ENCODE assay signal across 12 mouse cellular contexts in genomic region chr4:149999510-149999900, GRCm38 (mm10). TPM values are rescaled to one million over a fixed set of nuclear protein-coding genes. Genes with fewer than 3 reads are reported as not detected.
DNase-seq lines count a peak whose midpoint lies in the region; ATAC-seq and TF ChIP-seq lines count a peak whose summit lies in the region.
"Had no signal": no experiment of that assay in that cellular context is flagged by ENCODE, and none has a peak within 500 bp of the region (broad histone marks: within the 10 kb centered on the region; RNA-seq: fewer than 3 reads in every experiment).

No protein-coding gene starts in this region.

- WGBS in heart, embryonic 10.5 days: 75% methylated on average over 9 of the region's 9 CpGs
- 71% methylated on average over 9 of the region's 9 CpGs for WGBS in heart, embryonic 12.5 days
- WGBS in liver, embryonic 16.5 days (ENCODE audit: insufficient replicate concordance): 64% methylated on average over 9 of the region's 9 CpGs
- 71% methylated on average over 9 of the region's 9 CpGs for WGBS in liver, postnatal 0 days (ENCODE audit: insufficient replicate concordance)
- WGBS in midbrain, embryonic 13.5 days: 59% methylated on average over 9 of the region's 9 CpGs

- H3K36me3 ChIP-seq in heart, embryonic 10.5 days: peaks cover 4% of the 10 kb centered on the region; the same call in 1 of the 2 replicates
- no peaks in the 10 kb centered on the region for H3K36me3 ChIP-seq in heart, embryonic 12.5 days
- no peaks in the 10 kb centered on the region for H3K36me3 ChIP-seq in liver, embryonic 16.5 days (ENCODE audit: control insufficient read depth, insufficient read depth)
- peaks cover 21% of the 10 kb centered on the region for H3K36me3 ChIP-seq in liver, postnatal 0 days (replicated peaks; ENCODE audit: insufficient read depth, low read length)
- no peaks in the 10 kb centered on the region for H3K36me3 ChIP-seq in midbrain, embryonic 13.5 days
- H3K36me3 ChIP-seq: heart, embryonic 13.5 days; neural tube, embryonic 15.5 days had no signal

- TF ChIP-seq EP300 in liver, postnatal 0 days (IDR thresholded peaks at IDR 0.05; ENCODE audit: low read depth): no peak

- no peak overlapping the region for H3K9ac ChIP-seq in heart, embryonic 12.5 days
- H3K9ac ChIP-seq in liver, embryonic 16.5 days (ENCODE audit: low read depth, low read length): no peak overlapping the region
- peak overlapping the region; percentile 46; the same call in 1 of the 2 replicates for H3K9ac ChIP-seq in liver, postnatal 0 days (replicated peaks)
- H3K9ac ChIP-seq in midbrain, embryonic 13.5 days (replicated peaks): no peak overlapping the region
- H3K9ac ChIP-seq: heart, embryonic 13.5 days; liver, embryonic 14.5 days; neural tube, embryonic 15.5 days had no signal

- TF ChIP-seq CTCF in liver, postnatal 0 days (IDR thresholded peaks at IDR 0.05; ENCODE audit: low read depth): no peak

- no peak overlapping the region for H3K4me2 ChIP-seq in heart, embryonic 12.5 days
- H3K4me2 ChIP-seq in liver, embryonic 16.5 days (ENCODE audit: low read depth, low read length): no peak overlapping the region
- peak overlapping the region; percentile 73 for H3K4me2 ChIP-seq in liver, postnatal 0 days (ENCODE audit: low read depth, low read length)
- H3K4me2 ChIP-seq in midbrain, embryonic 13.5 days (replicated peaks): no peak overlapping the region
- H3K4me2 ChIP-seq: heart, embryonic 13.5 days; neural tube, embryonic 15.5 days had no signal

- no peak for ATAC-seq in heart, embryonic 12.5 days (ENCODE audit: insufficient number of reproducible peaks, low FRiP score)
- ATAC-seq in liver, embryonic 16.5 days (ENCODE audit: low read depth): no peak
- ATAC-seq in liver, postnatal 0 days: no peak; the same call in 1 of the 2 replicates
- ATAC-seq in midbrain, embryonic 13.5 days: no peak

- H3K9me3 ChIP-seq in heart, embryonic 10.5 days: no peaks in the 10 kb centered on the region
- H3K9me3 ChIP-seq in heart, embryonic 12.5 days (replicated peaks): no peaks in the 10 kb centered on the region
- H3K9me3 ChIP-seq in liver, embryonic 16.5 days (replicated peaks; ENCODE audit: control insufficient read depth, low read length): no peaks in the 10 kb centered on the region
- no peaks in the 10 kb centered on the region for H3K9me3 ChIP-seq in liver, postnatal 0 days (ENCODE audit: low read length)
- no peaks in the 10 kb centered on the region for H3K9me3 ChIP-seq in midbrain, embryonic 13.5 days
- H3K9me3 ChIP-seq: heart, embryonic 13.5 days; megakaryocyte, embryonic 14.5 days; neural tube, embryonic 15.5 days had no signal

- DNase-seq in heart, embryonic 10.5 days (ENCODE audit: low spot score): no peak
- DNase-seq in liver: no peak
- peak; percentile 82 for DNase-seq in kidney, adult 9 months
- no peak for DNase-seq in liver, postnatal 0 days
- DNase-seq: spleen, adult 18-20 months had no signal

- H3K27ac ChIP-seq in heart, embryonic 10.5 days: peak overlapping the region; percentile 36; the same call in 1 of the 2 replicates
- H3K27ac ChIP-seq in heart, embryonic 12.5 days (ENCODE audit: poor library complexity, severe bottlenecking): no peak overlapping the region
- H3K27ac ChIP-seq in liver, embryonic 16.5 days (ENCODE audit: low read length): peak overlapping the region; percentile 48
- H3K27ac ChIP-seq in liver, postnatal 0 days (ENCODE audit: low read depth): peak overlapping the region; percentile 97
- H3K27ac ChIP-seq in midbrain, embryonic 13.5 days: no peak overlapping the region
- H3K27ac ChIP-seq: heart, embryonic 13.5 days; liver, embryonic 14.5 days; neural tube, embryonic 15.5 days had no signal

- peaks cover 46% of the 10 kb centered on the region for H3K4me1 ChIP-seq in heart, embryonic 10.5 days
- peaks cover 47% of the 10 kb centered on the region for H3K4me1 ChIP-seq in heart, embryonic 12.5 days (replicated peaks)
- peaks cover 48% of the 10 kb centered on the region for H3K4me1 ChIP-seq in liver, embryonic 16.5 days (ENCODE audit: control insufficient read depth, low read depth, low read length)
- peaks cover 48% of the 10 kb centered on the region for H3K4me1 ChIP-seq in liver, postnatal 0 days (ENCODE audit: insufficient read depth)
- H3K4me1 ChIP-seq in midbrain, embryonic 13.5 days (replicated peaks): no peaks in the 10 kb centered on the region

- H3K4me3 ChIP-seq in heart, embryonic 10.5 days: no peak overlapping the region
- no peak overlapping the region for H3K4me3 ChIP-seq in heart, embryonic 12.5 days
- no peak overlapping the region for H3K4me3 ChIP-seq in liver, embryonic 16.5 days (ENCODE audit: low read depth, low read length)
- 0 out of 2 replicates have a peak overlapping the region, but pooled peaks have one; percentile 44 for H3K4me3 ChIP-seq in liver, postnatal 0 days (ENCODE audit: low read depth, low read length)
- H3K4me3 ChIP-seq in midbrain, embryonic 13.5 days (replicated peaks): no peak overlapping the region
- H3K4me3 ChIP-seq: heart, embryonic 13.5 days; megakaryocyte, embryonic 14.5 days; neural tube, embryonic 15.5 days had no signal

- 0 out of 2 replicates have a peak, but pooled peaks cover 5% of the 10 kb centered on the region for H3K27me3 ChIP-seq in heart, embryonic 10.5 days (ENCODE audit: insufficient read depth, poor library complexity, severe bottlenecking)
- no peaks in the 10 kb centered on the region for H3K27me3 ChIP-seq in heart, embryonic 12.5 days (replicated peaks)
- no peaks in the 10 kb centered on the region for H3K27me3 ChIP-seq in liver, embryonic 16.5 days (ENCODE audit: control insufficient read depth, insufficient read depth, low read depth, low read length)
- H3K27me3 ChIP-seq in liver, postnatal 0 days (ENCODE audit: insufficient read depth, low read length): no peaks in the 10 kb centered on the region
- H3K27me3 ChIP-seq in midbrain, embryonic 13.5 days: no peaks in the 10 kb centered on the region
- H3K27me3 ChIP-seq: heart, embryonic 13.5 days; megakaryocyte, embryonic 14.5 days; neural tube, embryonic 15.5 days had no signal

RNA-seq across cellular contexts. Expression of gene H6pd, which starts 9.3 kb away (rescaled TPM):
- polyA plus RNA-seq in heart, embryonic 10.5 days (2016; fragmentation: Nextera tagmentation; extraction: Ambion mirVana): 5.8 and 9.0 TPM in 2 replicates
- polyA plus RNA-seq in heart, embryonic 12.5 days (2016; fragmentation: Nextera tagmentation; extraction: Ambion mirVana): 11.4 and 12.7 TPM in 2 replicates
- 24.2 and 33.7 TPM in 2 replicates for polyA plus RNA-seq in liver, embryonic 16.5 days (2015; fragmentation: Nextera tagmentation; extraction: Ambion mirVana)
- polyA plus RNA-seq in liver, postnatal 0 days (2015; fragmentation: Nextera tagmentation; extraction: Ambion mirVana): 33.0 and 36.5 TPM in 2 replicates
- polyA plus RNA-seq in midbrain, embryonic 13.5 days (2015; fragmentation: Nextera tagmentation; extraction: Ambion mirVana): 1.7 and 1.9 TPM in 2 replicates

RNA-seq across cellular contexts. Expression of gene Spsb1, which starts 44.7 kb away (rescaled TPM):
- polyA plus RNA-seq in heart, embryonic 10.5 days (2016; fragmentation: Nextera tagmentation; extraction: Ambion mirVana): 3.9 and 9.2 TPM in 2 replicates
- 5.4 and 5.7 TPM in 2 replicates for polyA plus RNA-seq in heart, embryonic 12.5 days (2016; fragmentation: Nextera tagmentation; extraction: Ambion mirVana)
- 0.82 and 0.89 TPM in 2 replicates for polyA plus RNA-seq in liver, embryonic 16.5 days (2015; fragmentation: Nextera tagmentation; extraction: Ambion mirVana)
- 1.3 and 1.7 TPM in 2 replicates for polyA plus RNA-seq in liver, postnatal 0 days (2015; fragmentation: Nextera tagmentation; extraction: Ambion mirVana)
- 4.0 and 4.8 TPM in 2 replicates for polyA plus RNA-seq in midbrain, embryonic 13.5 days (2015; fragmentation: Nextera tagmentation; extraction: Ambion mirVana)

Comparison
In these comparisons a context has a peak if more than half of its experiments do, and no peak if none do; other contexts are left out.
1. H3K27ac ChIP-seq: peak in heart, embryonic 10.5 days (single experiment), liver, embryonic 16.5 days (single experiment) and liver, postnatal 0 days (single experiment); none in heart, embryonic 12.5 days (single experiment) and midbrain, embryonic 13.5 days (single experiment).